Mouse (Mus musculus): ENCODE results near the gene Ube2d3. TPM values are rescaled to one million over a fixed set of nuclear protein-coding genes. Genes with fewer than 3 reads are reported as not detected.
A peak's percentile ranks its signal among the peaks of the same experiment; 100 is the strongest.
"Not testable (repeated sequence)": the region's sequence is repeated elsewhere in the genome, so short reads cannot be mapped to it uniquely, and the experiment has no call there.

Ube2d3 gene
- polyA plus RNA-seq, 1 experiment from 2014 or later, result 420 TPM

- TF ChIP-seq CTCF (IDR thresholded peaks at IDR 0.05; ENCODE audit: low read depth), result no peak
- TF ChIP-seq EP300 (optimal IDR thresholded peaks at IDR 0.05), result no peak
- Histone ChIP-seq H3K4me3 (ENCODE audit: low read depth, low read length) (no peak overlapping the region), H3K4me2 (replicated peaks; ENCODE audit: low read depth) (no peak overlapping the region), H3K36me3 (ENCODE audit: control insufficient read depth, insufficient read depth, low read length) (no peaks in the 10 kb centered on the region), H3K27me3 (ENCODE audit: control insufficient read depth, insufficient read depth, low read length) (no peaks in the 10 kb centered on the region), H3K27ac (replicated peaks) (no peak overlapping the region), H3K9me3 (ENCODE audit: control insufficient read depth, low read length) (no peaks in the 10 kb centered on the region), H3K9ac (ENCODE audit: low read length) (no peak overlapping the region), H3K4me1 (replicated peaks; ENCODE audit: control insufficient read depth, insufficient read depth) (no peaks in the 10 kb centered on the region)
- WGBS, result 76% methylated on average over 6 of the region's 6 CpGs
- no peak for DNase-seq (ENCODE audit: low spot score)
- peak; percentile 61; the same call in 1 of the 2 replicates for ATAC-seq (ENCODE audit: low FRiP score, low TSS enrichment)
These were observed 42.8 kb downstream of the Ube2d3 start for GRCm38 (mm10) chr3:135480767-135481166.

GRCm38 (mm10) chr3:135481608-135482007 lies 43.7 kb downstream of the Ube2d3 start:
- 77% methylated on average over 3 of the region's 3 CpGs for WGBS
- Histone ChIP-seq H3K4me2 (replicated peaks; ENCODE audit: low read depth) (no peak overlapping the region), H3K27me3 (ENCODE audit: control insufficient read depth, insufficient read depth, low read length) (no peaks in the 10 kb centered on the region), H3K4me3 (ENCODE audit: low read depth, low read length) (no peak overlapping the region), H3K9me3 (ENCODE audit: control insufficient read depth, low read length) (no peaks in the 10 kb centered on the region), H3K27ac (replicated peaks) (no peak overlapping the region), H3K9ac (ENCODE audit: low read length) (no peak overlapping the region), H3K4me1 (replicated peaks; ENCODE audit: control insufficient read depth, insufficient read depth) (no peaks in the 10 kb centered on the region), H3K36me3 (ENCODE audit: control insufficient read depth, insufficient read depth, low read length) (no peaks in the 10 kb centered on the region)
- TF ChIP-seq EP300 (optimal IDR thresholded peaks at IDR 0.05) (no peak), CTCF (IDR thresholded peaks at IDR 0.05; ENCODE audit: low read depth) (no peak)
- DNase-seq (ENCODE audit: low spot score) (no peak), ATAC-seq (ENCODE audit: low FRiP score, low TSS enrichment) (no peak)

GRCm38 (mm10) chr3:135484650-135485049 lies 46.7 kb downstream of the Ube2d3 start:
- not testable (repeated sequence) for ATAC-seq (ENCODE audit: low FRiP score, low TSS enrichment); H3K9ac ChIP-seq (ENCODE audit: low read length); H3K27me3 ChIP-seq (ENCODE audit: control insufficient read depth, insufficient read depth, low read length); H3K36me3 ChIP-seq (ENCODE audit: control insufficient read depth, insufficient read depth, low read length); H3K4me2 ChIP-seq (replicated peaks; ENCODE audit: low read depth); H3K4me1 ChIP-seq (replicated peaks; ENCODE audit: control insufficient read depth, insufficient read depth); H3K27ac ChIP-seq (replicated peaks); DNase-seq (ENCODE audit: low spot score); H3K9me3 ChIP-seq (ENCODE audit: control insufficient read depth, low read length)
- H3K4me3 ChIP-seq (ENCODE audit: low read depth, low read length), result peak overlapping the region; percentile 49; the same call in 1 of the 2 replicates
- WGBS, result 90% methylated on average over 15 of the region's 15 CpGs

- Histone ChIP-seq H3K4me3 (ENCODE audit: low read depth, low read length) (peak within 1 kb of the TSS; percentile 49), H3K9ac (ENCODE audit: low read length) (peak within 1 kb of the TSS; percentile 67), H3K4me1 (replicated peaks; ENCODE audit: control insufficient read depth, insufficient read depth) (no peaks in the 10 kb centered on the region), H3K9me3 (ENCODE audit: control insufficient read depth, low read length) (no peaks in the 10 kb centered on the region), H3K36me3 (ENCODE audit: control insufficient read depth, insufficient read depth, low read length) (no peaks in the 10 kb centered on the region), H3K27me3 (ENCODE audit: control insufficient read depth, insufficient read depth, low read length) (no peaks in the 10 kb centered on the region), H3K27ac (replicated peaks) (peak within 1 kb of the TSS; percentile 41; the same call in 1 of the 2 replicates), H3K4me2 (replicated peaks; ENCODE audit: low read depth) (peak within 1 kb of the TSS; percentile 98)
- DNase-seq (ENCODE audit: low spot score) (peak; percentile 92), ATAC-seq (ENCODE audit: low FRiP score, low TSS enrichment) (peak; percentile 90)
- no peak for TF ChIP-seq EP300 (optimal IDR thresholded peaks at IDR 0.05)
- TF ChIP-seq CTCF (IDR thresholded peaks at IDR 0.05; ENCODE audit: low read depth), result no peak; the same call in 1 of the 2 replicates
- 2% methylated on average over 48 of the region's 48 CpGs for WGBS
These were observed 47.4 kb downstream of the Ube2d3 start, which contains the start of gene Manba for GRCm38 (mm10) chr3:135485128-135485899. Manba (plus strand) TSS chr3:135485611.

GRCm38 (mm10) chr3:135485900-135486241 lies 47.9 kb downstream of the Ube2d3 start:
- H3K4me1 ChIP-seq (replicated peaks; ENCODE audit: control insufficient read depth, insufficient read depth), result no peaks in the 10 kb centered on the region
- TF ChIP-seq EP300 (optimal IDR thresholded peaks at IDR 0.05) (no peak), CTCF (IDR thresholded peaks at IDR 0.05; ENCODE audit: low read depth) (no peak)
- H3K27me3 ChIP-seq (ENCODE audit: control insufficient read depth, insufficient read depth, low read length), result no peaks in the 10 kb centered on the region
- ATAC-seq (ENCODE audit: low FRiP score, low TSS enrichment) (no peak; the same call in 1 of the 2 replicates), DNase-seq (ENCODE audit: low spot score) (no peak)
- no peaks in the 10 kb centered on the region for H3K36me3 ChIP-seq (ENCODE audit: control insufficient read depth, insufficient read depth, low read length)
- peak overlapping the region; percentile 41; the same call in 1 of the 2 replicates for H3K27ac ChIP-seq (replicated peaks)
- peak overlapping the region; percentile 98 for H3K4me2 ChIP-seq (replicated peaks; ENCODE audit: low read depth)
- peak overlapping the region; percentile 67 for H3K9ac ChIP-seq (ENCODE audit: low read length)
- 8% methylated on average over 9 of the region's 9 CpGs for WGBS
- no peaks in the 10 kb centered on the region for H3K9me3 ChIP-seq (ENCODE audit: control insufficient read depth, low read length)
- H3K4me3 ChIP-seq (ENCODE audit: low read depth, low read length), result peak overlapping the region; percentile 49

GRCm38 (mm10) chr3:135486351-135486750 lies 48.4 kb downstream of the Ube2d3 start:
- 57% methylated on average over 5 of the region's 5 CpGs for WGBS
- Histone ChIP-seq H3K4me2 (replicated peaks; ENCODE audit: low read depth) (peak overlapping the region; percentile 98), H3K36me3 (ENCODE audit: control insufficient read depth, insufficient read depth, low read length) (no peaks in the 10 kb centered on the region), H3K4me3 (ENCODE audit: low read depth, low read length) (peak overlapping the region; percentile 49; the same call in 1 of the 2 replicates), H3K4me1 (replicated peaks; ENCODE audit: control insufficient read depth, insufficient read depth) (no peaks in the 10 kb centered on the region), H3K27ac (replicated peaks) (no peak overlapping the region), H3K27me3 (ENCODE audit: control insufficient read depth, insufficient read depth, low read length) (no peaks in the 10 kb centered on the region), H3K9ac (ENCODE audit: low read length) (no peak overlapping the region), H3K9me3 (ENCODE audit: control insufficient read depth, low read length) (no peaks in the 10 kb centered on the region)
- ATAC-seq (ENCODE audit: low FRiP score, low TSS enrichment) (no peak), DNase-seq (ENCODE audit: low spot score) (no peak)
- TF ChIP-seq EP300 (optimal IDR thresholded peaks at IDR 0.05) (no peak), CTCF (IDR thresholded peaks at IDR 0.05; ENCODE audit: low read depth) (no peak)

Measured in stomach, postnatal 0 days (tissue).